Mouse (Mus musculus): ENCODE measurements around the gene Nexn.

Gene Nexn

DNA sequence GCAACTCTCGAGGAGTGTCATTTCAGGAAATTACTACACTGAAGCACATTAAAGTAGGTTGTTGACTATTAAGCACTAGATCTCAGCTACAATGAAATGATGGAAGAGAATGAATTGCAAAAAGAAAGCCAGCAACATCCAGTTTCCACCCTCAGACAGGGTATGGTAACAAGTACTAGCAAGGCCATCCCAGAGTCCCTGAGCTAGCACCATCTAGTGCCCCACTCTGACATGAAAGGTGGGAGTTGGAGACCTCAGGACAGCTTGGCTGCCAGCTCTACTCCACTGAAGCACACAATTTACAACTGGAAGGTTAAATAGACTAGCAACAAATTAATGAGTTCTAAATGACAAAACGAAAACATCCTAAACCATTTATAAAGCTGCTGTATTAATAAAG is 11.8 kb upstream of the Nexn start:
- DNase-seq = no peak

DNA sequence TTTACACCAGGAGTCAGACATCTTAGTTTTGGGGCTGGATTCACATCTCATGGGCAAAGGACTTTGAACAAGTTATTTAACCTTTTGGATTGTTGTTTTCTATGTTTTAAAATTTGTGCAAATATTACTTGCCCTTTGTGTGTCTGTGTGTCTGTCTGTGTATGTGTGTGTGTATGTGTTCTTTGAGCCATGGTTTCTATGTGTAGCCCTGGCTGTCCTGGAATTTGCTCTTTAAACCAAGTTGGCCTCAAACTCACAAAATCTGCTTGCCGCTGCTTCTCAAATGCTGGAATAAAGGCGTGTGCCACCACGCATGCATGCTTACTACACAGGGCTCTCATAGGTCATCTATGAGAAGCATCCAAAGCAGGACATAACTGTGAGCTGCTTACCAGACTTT is 10.8 kb upstream of the Nexn start:
- no peak for DNase-seq

DNA sequence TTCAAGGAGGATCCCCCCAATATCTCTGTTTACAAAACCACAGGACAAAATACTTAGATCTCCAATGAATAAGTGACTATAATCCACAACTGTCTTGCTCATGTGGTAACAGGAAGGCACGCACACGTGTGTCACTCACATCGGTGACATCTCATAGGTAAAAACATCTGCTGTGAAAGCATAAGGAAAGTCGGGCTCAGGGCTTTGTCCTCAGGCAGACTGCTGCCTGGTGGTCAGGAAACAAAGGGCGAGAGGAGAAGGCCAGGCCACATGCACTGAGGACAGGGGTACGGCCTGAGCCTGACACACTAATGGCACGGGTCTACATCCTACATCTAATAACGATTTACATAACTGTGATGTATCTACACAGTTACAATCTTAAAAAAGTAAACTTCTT is 8.9 kb upstream of the Nexn start:
- DNase-seq = no peak

DNA sequence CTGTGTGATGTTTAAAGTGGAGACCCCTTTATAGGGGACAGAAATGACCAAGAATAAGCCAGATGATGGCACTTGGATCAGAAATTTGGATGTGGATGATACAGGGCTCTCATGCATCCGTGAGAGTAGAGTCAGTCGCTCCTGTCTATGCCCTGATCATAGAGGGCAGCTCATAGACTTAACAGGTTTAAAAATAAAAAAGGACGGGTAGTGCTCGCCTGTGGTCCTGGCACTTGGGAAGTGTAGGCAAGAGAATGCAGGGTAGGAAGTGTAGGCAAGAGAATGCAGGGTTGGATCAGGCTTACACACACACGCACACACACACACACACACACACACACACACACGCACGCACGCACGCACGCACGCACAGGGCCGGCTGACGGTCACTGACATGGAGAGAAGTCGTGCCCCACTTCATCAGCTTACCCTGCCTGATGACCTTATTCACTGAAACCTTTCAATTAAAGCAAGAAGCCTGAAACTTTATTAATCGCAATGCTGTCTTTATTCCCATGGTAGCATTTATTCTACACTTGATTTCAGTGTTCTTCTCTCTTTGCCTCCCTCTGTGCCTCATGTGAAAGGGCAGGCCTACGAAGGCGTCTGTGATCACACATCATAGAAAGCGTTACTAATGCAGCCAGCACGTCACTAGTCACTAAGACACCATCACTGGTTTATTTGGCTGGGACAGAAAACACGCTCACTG is 7.0 kb upstream of the Nexn start:
- no peak for DNase-seq

DNA sequence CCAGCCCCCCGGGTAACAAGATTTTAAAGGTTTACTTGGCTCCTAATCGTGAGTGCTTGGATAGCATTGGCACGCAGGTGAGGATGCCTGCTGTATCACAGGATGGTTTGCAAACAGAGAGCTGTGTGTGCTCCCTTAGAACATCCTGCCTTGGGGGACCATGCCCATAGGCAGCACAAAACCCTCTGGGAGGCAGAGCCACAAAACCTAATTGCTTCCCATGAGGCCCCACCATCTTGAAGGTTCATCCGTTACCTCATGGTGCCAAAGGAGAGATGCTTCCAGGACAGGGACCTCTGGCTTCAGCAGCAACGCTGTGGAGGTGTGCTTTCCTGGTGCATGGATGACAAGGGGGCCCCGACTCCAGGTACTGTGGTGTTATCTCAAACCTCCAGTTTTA is 5.7 kb upstream of the Nexn start:
- no peak for DNase-seq

DNA sequence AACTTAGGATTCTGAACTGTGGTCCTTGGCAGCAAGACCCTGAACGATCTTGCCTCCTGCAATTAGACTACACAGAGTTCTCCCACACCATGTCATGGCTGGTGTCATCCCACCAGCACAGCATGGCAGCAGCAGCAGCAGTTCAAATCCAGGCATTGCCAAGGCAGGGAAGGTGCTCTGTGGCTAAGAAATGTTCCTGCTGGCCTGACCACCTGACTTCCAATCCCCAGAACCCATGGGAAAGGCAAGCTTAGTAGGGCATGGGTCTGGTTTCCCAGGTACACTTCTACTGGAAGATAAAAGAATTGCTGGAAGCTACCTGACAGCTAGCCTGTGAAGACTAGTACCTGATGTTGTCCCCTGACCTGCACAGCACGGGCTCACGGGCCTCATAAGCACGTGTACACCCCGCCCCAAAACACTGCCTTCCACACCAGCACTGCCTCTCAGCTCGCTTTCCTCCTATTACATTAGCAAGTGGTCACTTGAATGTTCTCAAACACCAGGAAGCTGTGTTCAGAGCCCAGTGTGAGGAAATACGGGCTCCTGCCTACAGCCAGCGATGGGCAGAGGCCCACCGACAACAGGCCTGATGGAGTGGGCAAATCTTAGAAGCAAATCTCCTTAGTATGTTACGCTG is 5.0 kb upstream of the Nexn start:
- peak; percentile 67 for DNase-seq

DNA sequence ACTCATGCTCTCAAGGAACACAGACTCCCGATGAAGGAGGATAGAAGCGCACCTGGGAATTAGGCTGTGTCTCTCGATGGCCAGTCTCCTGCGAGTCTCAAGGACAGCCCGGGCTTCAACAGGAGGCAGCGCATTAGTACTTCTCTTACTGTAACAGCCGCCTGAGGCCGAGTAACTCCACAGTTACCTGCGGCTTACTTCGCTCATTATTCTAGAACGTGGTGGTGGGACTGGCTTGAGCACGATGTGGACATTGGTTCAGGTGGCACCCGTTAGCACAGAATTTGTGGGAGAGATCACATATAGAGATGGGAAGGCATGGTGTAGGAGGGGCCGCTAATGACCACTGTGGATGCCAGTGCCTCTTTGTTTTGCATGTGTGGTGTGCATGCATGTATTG is 1.9 kb upstream of the Nexn start:
- DNase-seq = no peak

DNA sequence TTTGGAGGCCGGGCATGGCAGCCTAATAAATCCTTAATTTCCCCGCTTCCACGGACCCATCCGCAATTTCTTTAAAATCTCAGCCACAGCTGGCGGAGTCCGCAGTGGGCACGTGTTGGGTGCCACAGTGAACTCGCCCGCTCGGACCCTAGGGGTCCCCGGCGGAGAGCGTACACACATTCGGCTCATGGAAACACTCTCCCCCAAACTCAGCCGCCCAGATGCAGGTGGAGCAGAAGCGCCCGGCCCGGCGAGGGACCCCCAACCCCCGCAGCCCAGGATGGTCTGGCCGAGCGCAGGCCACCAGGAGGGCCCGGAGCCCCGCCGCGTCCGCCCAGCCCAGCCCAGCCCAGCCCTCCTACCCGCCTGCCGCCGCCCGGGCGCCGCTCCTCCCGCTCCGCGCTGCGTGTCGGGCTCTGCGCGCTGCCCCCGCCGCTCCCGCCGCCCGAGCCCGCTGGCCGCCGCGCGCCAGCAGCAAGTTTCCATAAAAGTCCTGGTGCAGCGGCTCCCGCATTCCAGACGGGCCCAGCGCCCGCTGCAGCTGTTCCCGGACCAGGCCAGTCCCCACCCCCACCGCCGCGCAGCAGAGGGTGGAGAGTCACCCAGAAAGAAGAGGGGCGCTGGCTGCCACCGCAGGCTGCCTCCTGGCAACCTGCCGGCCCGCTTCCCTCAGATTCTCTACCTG is 657 bp downstream of the Nexn start:
- peak; percentile 76 for DNase-seq

DNA sequence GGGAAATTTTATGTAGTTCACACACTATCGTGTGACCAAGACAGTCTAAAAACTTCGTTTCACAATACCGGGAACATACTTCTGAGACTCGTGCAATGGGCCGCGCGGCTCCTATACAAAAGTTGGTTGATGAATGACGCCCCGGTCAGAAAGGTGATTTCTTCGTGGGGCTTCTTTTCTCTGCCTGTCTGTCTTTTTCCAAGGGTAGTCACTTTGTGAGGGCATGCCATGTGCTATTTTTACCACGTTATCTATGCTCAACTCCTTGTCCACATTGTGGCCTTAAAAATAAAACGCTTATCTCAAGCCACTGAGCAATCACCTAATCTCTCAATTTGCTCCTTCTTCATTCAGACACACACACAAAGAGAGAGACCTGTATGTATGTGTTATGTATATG is 1.3 kb downstream of the Nexn start:
- no peak for DNase-seq

DNA sequence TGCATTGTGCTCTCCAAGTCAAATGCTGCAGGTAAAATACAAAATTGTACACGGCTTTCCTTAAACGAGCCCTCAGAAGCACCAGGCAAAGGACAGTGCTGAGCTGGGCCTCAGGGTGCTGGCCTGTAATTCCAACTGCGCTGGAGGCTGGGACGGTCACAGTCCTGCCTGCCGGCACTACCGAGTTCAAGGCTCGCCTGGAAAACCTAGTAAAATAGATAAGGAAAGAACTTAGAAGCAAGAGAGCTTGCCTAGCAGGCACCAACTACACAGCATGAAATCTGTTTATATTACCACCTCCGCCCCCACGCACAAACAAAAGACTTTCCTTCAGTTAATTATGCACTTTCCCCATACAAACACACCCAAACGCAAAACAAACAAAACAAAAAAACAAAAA is 1.8 kb downstream of the Nexn start:
- DNase-seq = no peak

DNA sequence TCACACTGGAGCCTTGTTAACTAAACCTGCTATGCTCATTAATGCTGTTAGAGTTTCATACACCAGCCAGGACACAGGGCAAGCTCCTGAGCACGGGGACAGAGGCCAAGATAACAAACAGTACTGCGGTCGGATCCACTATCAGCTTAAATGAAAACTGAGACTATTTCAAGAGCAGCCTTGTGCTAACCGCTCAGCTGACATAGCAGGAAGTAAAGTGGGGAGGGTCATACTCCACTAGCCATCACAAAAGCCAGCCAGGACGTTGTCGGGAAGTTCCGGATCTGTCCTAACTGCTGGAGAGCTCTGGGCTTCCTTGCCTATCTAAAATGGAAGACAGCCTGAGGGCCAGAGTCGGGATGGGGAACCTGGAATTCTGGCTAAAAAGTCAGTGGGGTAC is 4.2 kb downstream of the Nexn start:
- DNase-seq = peak; percentile 24

DNA sequence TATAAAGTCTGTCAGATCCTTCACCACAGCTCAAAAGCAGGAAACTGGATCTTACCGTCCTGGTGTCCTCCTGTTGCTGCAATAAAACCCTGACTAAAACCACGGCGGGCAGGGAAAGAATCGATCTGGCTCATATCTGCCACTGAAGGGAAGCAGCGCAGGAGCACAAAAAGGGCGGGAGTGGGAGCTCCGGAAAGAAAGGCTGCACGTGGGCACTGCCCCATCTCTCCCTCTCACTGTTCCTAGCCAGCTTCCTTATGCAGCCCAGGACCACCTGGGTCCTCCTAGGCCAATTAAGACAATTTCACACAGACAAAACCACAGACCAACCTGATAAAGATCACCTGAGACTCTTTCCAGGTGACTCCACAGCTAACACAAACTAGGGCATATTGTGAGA is 4.7 kb downstream of the Nexn start:
- DNase-seq = no peak

DNA sequence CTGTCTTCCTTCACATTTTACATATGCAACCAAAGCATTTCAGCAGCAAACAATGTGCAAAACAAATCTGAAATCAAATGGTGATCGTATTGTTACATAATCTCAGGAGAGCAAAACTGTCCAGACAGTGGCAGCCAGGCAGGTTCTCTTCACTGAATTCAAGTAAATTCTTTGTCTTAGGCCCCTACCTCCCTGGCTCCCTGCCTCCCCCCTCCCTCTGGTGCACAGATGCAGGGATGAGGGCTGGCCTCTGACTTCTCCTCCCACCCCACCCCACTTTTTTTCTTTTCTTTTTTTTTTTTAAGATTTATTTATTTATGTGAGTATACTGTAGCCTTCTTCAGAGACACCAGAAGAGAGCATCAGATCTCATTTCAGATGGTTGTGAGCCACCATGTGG is 5.8 kb downstream of the Nexn start:
- no peak for DNase-seq

DNA sequence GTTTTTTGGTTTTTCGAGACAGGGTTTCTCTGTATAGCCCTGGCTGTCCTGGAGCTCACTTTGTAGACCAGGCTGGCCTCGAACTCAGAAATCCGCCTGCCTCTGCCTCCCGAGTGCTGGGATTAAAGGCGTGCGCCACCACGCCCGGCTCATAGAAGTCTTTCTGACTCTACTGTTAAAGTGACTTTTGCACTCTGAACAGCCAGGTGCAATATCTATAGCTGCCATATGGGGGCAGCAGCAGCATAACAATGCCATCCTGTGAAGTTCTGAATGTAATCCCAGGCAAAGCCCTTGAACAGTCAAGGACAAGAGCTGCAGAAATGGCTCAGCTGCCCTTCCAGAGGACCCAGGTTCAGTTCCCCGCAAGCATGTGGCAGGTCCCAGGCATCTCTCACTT is 6.7 kb downstream of the Nexn start:
- peak; percentile 89 for DNase-seq

DNA sequence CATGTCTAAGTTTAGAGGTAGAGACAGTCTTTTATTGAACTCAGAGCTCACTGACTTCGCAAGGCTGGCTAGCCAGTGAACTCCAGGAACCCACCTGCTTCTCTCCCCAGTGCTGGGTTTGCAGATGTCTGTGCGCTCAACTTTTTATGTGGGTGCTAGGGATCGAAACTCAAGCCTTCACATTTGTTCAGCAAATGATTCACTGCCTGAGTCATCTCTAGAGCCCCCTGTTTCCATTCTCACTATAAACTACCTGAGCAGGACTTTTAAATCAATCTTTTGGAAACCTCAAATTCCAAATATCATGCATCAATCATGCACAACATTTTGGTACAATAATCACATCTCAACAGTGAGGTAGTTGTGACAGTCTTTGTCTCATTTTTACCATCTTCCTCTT is 8.6 kb downstream of the Nexn start:
- no peak for DNase-seq

DNA sequence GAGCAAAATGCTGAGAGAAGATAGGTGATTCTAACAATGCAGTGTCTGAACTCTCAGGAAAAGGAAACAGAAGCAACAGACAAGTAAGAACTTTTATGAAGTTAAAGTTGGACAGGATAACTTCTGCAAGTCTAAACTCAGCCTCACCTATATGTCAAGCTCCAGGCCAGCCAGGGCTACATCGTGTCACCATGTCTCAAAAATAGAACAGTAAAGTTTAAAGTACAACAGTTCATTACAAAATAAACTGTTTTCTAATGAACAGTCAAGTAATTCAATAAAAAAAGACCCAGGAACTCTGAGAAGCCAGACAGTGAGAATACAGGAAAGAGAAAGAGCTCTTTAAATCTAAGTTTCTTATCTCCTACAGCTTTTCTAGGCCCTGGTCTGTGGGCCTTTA is 15.7 kb downstream of the Nexn start:
- DNase-seq = no peak

DNA sequence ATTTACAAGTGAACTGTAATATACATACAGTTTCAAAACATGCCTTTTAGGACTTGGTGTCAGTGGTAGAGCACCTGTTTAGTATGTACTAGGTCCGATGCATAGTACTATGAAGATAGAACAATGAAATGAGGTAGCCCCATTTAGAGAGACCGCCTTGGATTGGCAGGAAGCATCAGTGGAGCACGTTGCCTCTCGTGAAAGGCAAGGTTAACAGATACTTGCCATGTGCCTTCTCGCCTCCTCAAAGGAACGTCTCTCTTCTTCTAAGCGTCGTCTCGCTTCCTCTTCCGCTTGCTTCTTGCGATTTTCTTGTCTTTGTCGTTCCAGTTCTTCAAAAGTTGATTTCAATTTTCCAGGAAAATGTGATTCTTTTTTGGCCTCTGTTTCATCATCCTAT is 18.4 kb downstream of the Nexn start:
- DNase-seq = no peak

DNA sequence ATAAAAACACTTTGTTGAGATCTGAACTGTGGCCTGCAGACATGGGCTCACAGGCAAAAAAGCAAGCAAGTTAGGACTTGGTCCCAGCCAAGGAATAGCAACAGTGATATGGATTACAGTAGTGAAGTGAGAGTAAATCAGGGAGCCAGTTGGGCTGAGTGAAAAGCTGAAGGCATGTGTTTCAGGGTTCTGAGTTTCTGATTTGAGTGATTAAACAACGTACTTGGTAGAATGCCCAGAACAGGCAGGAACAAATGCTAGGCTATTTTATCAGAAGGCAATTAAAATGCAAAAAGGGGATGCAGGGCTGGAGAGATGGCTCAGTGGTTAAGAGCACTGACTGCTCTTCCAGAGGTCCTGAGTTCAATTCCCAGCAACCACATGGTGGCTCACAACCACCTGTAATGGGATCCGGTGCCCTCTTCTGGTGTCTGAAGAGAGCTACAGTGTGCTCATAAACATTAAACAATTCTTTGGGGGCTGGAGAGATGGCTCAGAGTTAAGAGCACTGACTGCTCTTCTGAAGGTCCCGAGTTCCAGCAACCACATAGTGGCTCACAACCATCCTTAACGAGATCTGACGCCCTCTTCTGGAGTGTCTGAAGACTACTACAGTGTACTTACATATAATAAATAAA is 20.8 kb downstream of the Nexn start:
- DNase-seq = no peak

DNA sequence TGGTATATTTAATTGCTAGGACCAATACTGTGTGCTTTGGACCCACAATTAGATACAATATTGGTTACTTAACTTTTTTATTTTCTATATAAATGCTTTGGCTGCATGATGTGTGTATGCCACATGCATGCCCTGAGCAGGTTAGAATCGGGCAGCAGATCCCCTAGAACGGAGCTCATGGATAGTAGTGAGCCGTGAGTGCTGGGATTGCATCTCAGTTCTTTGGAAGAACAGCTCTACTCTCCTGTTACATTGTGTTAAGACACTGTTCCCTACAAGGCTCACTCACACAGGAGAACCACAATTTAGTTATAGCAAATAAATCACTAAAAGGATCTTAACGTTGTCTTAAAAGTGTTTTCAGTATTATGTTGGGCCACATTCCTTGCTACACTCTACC is 22.8 kb downstream of the Nexn start:
- DNase-seq = no peak

DNA sequence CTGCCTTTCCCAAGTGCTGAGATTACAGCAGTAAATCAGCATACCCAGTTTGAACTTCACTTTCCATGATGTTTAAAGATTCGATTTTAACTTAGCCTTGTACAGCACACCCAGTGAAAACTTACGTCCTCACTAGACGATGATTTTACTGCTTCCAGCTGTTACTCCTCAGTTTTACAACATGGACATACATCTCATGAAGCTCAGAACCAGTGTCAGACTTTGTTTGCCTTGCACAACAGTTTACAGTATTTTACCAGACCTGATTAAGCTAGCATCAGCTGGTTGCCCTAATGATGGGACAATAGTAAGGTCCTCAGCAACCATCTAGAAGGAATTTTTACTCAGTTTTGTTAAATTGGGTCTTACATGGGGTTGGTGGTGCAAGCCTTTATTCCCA is 25.1 kb downstream of the Nexn start:
- DNase-seq = no peak

DNA sequence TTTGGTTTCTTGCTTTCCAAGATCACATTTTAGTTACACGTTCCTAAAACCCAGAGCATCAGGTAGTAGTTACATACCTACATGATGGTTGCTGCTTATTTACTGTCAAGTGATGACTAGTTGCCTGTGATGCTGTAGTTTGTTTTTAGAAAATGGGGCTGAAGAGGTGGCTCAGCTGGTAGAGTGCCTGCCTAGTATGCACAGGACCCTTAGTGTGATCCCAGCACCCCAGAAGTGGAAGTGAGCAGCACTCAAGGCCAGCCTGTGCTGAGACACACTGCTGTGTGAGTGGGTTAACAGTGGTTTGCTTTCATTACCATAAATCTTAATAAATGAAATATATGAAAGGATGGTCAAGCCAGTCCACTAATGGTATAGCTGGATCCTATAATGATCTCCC is 26.6 kb downstream of the Nexn start:
- DNase-seq = no peak

DNA sequence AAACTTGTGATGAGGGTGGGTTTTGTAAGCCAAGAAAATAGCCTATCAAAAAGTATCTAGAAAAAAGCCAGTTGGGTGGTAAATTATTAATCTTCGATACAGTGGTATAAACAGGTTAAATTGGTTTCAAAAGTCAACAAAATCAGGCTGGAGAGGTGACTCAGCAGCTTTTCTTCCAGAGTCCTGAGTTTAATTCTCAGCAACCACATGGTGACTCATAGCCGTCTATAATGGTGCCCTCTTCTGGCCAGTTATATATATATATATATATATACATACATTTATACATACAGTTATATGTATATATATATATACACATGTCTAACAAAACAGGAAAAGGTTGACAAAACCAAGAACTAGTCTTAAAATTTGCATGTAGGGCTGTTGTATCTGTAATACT is 27.3 kb downstream of the Nexn start:
- peak; percentile 54 for DNase-seq

DNA sequence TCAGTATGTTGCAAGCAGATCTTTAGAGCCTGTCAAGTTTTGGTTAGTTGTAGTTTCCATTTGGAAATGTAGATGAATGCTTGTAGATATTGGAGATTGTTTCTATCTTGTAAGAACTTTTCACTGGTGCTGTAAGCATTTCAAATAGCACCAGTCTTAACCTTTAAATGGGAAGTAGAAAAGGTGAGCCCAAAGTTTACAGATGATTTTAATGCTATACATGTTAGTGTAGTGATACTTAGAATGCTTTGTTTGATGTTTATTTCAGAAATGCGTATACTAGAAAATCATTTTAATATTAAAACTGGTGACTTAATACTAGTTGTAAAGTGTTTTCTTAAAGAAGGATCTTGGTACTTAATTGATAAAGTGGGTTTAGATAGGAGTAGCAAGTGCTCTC is 30.3 kb downstream of the Nexn start:
- DNase-seq = no peak

DNA sequence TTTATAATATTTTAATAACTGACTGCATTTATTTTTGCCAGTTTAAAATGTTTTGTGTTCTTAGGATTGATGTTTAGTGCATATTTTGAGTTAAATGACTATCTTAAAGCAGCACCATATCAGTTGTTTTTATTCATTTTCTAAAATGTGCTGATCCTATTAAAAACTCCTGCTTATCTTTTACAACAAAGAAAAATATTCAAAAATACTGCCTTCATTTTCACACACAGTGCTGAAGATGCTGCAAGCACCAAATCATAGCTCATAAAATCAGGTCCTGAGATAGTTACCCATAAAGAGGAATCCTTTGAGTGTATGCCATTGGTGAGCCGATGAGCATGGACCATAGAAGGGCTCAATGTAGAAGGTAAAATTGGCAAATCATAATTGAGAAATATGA is 30.9 kb downstream of the Nexn start:
- DNase-seq = no peak
